Mouse (Mus musculus): ENCODE results near the gene Olfr120.
"Not testable (repeated sequence)": the region's sequence is repeated elsewhere in the genome, so short reads cannot be mapped to it uniquely, and the experiment has no call there.

The Olfr120 gene

DNA sequence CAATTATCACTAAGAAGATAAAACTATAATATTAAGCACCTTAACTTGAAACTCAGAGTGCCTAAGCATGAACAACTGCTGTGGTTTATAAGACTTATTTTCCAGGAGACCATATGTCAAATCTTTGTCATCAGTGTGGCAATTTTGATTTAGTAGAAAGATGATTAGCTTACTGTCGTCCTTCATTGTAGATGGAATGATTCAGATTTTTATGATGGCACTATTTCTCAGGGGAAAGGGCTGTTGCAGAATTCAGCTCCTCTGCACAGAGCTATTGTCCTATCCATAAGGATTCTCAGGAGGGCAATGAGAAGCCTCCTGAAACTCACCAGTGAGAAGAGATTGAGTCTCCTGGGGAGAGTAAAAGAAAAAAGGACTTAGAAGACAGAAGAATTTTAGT lies at the start of gene Olfr120:
Gene Olfr120 (plus strand): TSS at position 301 of the 400 bp plus-strand sequence.
- in situ Hi-C loops (cut with MboI; ENCODE audit: low sequenced_read_pairs) = no loop called here

DNA sequence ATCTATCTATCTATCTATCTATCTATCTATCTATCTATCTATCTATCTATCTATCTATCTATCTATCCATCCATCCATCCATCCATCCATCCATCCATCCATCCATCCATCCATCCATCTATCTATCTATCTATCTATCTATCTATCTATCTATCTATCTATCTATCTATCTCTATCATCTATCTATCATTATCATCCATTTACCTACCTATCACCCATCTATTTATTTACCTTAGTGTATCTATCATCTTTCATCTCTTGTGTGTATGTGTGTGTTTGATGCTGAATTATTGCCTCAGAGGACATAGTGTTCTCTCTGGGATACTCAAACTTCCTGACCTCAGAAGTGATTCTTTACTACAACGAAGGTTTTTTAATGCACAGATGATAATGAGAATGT lies 25.3 kb upstream of the Olfr120 start, which contains the start of gene Olfr119:
Gene Olfr119 (plus strand): TSS at position 301 of the 400 bp plus-strand sequence.
- in situ Hi-C loops (cut with MboI; ENCODE audit: low sequenced_read_pairs) = not testable (repeated sequence)

DNA sequence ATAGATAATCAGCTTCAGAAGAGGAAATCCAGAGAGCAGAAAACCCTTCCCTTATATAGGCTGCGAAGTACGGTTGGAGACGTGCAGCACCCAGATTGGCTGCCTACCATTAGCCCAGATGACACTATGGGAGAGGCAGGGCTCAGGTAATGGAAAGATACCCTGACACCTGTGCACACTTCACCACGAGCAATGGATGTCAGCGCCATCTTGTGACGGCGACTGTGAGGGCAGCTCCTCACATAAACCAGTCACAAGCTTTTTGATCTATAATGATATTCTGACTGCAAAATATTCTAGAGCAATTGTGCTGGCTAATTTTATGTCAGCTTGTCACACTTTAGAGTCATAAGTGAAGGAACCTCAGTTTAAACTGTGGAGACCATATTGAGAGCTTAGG lies 16.5 kb downstream of the Olfr120 start:
- in situ Hi-C loops (cut with MboI; ENCODE audit: low sequenced_read_pairs) = no loop called here

DNA sequence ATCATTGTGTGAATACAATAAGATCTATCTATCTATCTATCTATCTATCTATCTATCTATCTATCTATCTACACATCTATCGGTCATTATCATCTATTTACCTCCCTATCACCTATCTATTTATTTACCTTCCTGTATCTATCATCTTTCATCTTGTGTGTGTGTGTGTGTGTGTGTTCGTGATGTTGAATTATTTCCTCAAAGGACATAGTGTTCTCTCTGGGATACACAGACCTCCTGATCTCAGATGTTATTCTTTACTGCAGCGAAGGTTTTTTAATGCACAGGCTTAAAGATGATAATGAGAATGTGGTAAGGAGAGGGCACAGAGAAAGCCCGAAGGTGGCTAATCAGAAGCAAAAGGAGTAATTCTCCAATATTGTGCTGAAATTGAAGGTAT lies 46.7 kb downstream of the Olfr120 start, which contains the start of gene Olfr122:
Gene Olfr122 (plus strand): TSS at position 301 of the 400 bp plus-strand sequence.
- in situ Hi-C loops (cut with MboI; ENCODE audit: low sequenced_read_pairs) = no loop called here

Data from CH12F3 (cell line).